Mouse (Mus musculus) heart, postnatal 0 days (tissue): ENCODE results near the gene Abcb5. TPM values are rescaled to one million over a fixed set of nuclear protein-coding genes. Genes with fewer than 3 reads are reported as not detected.

ENCODE experiments used
- ATAC-seq: fragments of 200-750 bp; cut with Nextera tagmentation; 2 replicates; pipeline ENCODE4 v1.8.0; 2017; ENCODE audit warnings: low read depth, moderate number of reproducible peaks, moderate library complexity; ENCODE audit not compliant: insufficient read depth
- DNase-seq: peaks from one replicate; pipeline ENCODE4 v3.0.0-alpha.2; 2016; ENCODE audit warnings: low spot score
- H3K27ac ChIP-seq: fragments of 300-500 bp; sonication (generic); 2 replicates; pipeline ENCODE4 v1.5.1; 2014; ENCODE audit warnings: low read depth, mild to moderate bottlenecking
- H3K27me3 ChIP-seq: fragments of 300-500 bp; sonication (generic); 2 replicates; pipeline ENCODE4 v1.6.1; 2014; ENCODE audit warnings: low read length, mixed read lengths; ENCODE audit not compliant: control insufficient read depth, insufficient read depth
- H3K36me3 ChIP-seq: fragments of 300-500 bp; sonication (generic); replicated peaks from 2 replicates; pipeline ENCODE4 v1.6.1; 2014; ENCODE audit warnings: low read length, mixed read lengths; ENCODE audit not compliant: control insufficient read depth, insufficient read depth
- H3K4me1 ChIP-seq: fragments of 300-500 bp; sonication (generic); 2 replicates; pipeline ENCODE4 v1.6.1; 2014; ENCODE audit warnings: antibody characterized with exemption; ENCODE audit not compliant: control insufficient read depth, insufficient read depth
- H3K4me2 ChIP-seq: fragments of 300-500 bp; sonication (generic); 2 replicates; pipeline ENCODE4 v1.6.1; 2014; ENCODE audit warnings: low read depth, mild to moderate bottlenecking, low read length, moderate library complexity
- H3K4me3 ChIP-seq: fragments of 300-500 bp; sonication (generic); 2 replicates; pipeline ENCODE4 v1.5.1; 2014; ENCODE audit warnings: low read depth, low read length
- H3K9ac ChIP-seq: fragments of 300-500 bp; sonication (generic); replicated peaks from 2 replicates; pipeline ENCODE4 v1.6.1; 2014; ENCODE audit warnings: low read depth, low read length, mixed read lengths
- H3K9me3 ChIP-seq: fragments of 300-500 bp; sonication (generic); replicated peaks from 2 replicates; pipeline ENCODE4 v1.6.1; 2016; ENCODE audit warnings: low read length; ENCODE audit not compliant: control insufficient read depth
- CTCF ChIP-seq: IDR thresholded peaks from 2 replicates; pipeline ENCODE4 v1.5.1; 2016; ENCODE audit warnings: antibody characterized with exemption, control low read depth, low read depth
- EP300 ChIP-seq: IDR thresholded peaks from 2 replicates; pipeline ENCODE4 v1.6.1; 2016; ENCODE audit warnings: antibody characterized with exemption, low read depth
- WGBS: fragments of 180-500 bp; shearing (Covaris S2); extraction: QIAGEN DNeasy Blood & Tissue Kit; methylation state at CpG from one replicate; pipeline ENCODE4 v1.1.7; 2014; 5-methylcytosine and 5-hydroxymethylcytosine counted together
- polyA plus RNA-seq: library from polyadenylated mRNA; unstranded; fragments of >200 nt; fragmentation: Nextera tagmentation; extraction: Ambion mirVana; gene quantifications from 2 replicates; pipeline ENCODE4 v1.2.1, GENCODE M21; 2015
- total RNA-seq: library from RNA; depleted of rRNA; stranded (reverse); fragments of >200 nt; gene quantifications from 2 replicates; pipeline ENCODE4 v1.2.3, GENCODE M21; 2014; ENCODE audit warnings: low replicate concordance; rRNA removed

Gene Abcb5
- total RNA-seq: not detected in 2 replicates
- not detected in 2 replicates for polyA plus RNA-seq

GRCm38 (mm10) chr12:118966321-118966720, at the start of gene Abcb5:
TSS of gene Abcb5 (minus strand) at chr12:118966421.
- Histone ChIP-seq H3K9ac (no peak within 1 kb of the TSS), H3K4me3 (no peak within 1 kb of the TSS), H3K27me3 (no peaks in the 10 kb centered on the region), H3K27ac (no peak within 1 kb of the TSS), H3K36me3 (no peaks in the 10 kb centered on the region), H3K4me1 (no peaks in the 10 kb centered on the region), H3K4me2 (no peak within 1 kb of the TSS), H3K9me3 (no peaks in the 10 kb centered on the region)
- no peak for ATAC-seq
- TF ChIP-seq CTCF: no peak
- no peak for TF ChIP-seq EP300
- WGBS: 50% methylated on average over 4 of the region's 4 CpGs
- DNase-seq: no peak

GRCm38 (mm10) chr12:118999230-118999629, 33.0 kb upstream of the Abcb5 start:
- DNase-seq: no peak
- Histone ChIP-seq H3K4me3 (no peak overlapping the region), H3K27ac (no peak overlapping the region), H3K9ac (no peak overlapping the region), H3K36me3 (no peaks in the 10 kb centered on the region), H3K27me3 (no peaks in the 10 kb centered on the region), H3K9me3 (no peaks in the 10 kb centered on the region), H3K4me2 (no peak overlapping the region), H3K4me1 (no peaks in the 10 kb centered on the region)
- no peak for ATAC-seq
- TF ChIP-seq EP300 (no peak), CTCF (no peak)
- WGBS: 56% methylated on average over 2 of the region's 2 CpGs

GRCm38 (mm10) chr12:118994328-118995166, 28.3 kb upstream of the Abcb5 start:
- Histone ChIP-seq H3K4me1 (no peaks in the 10 kb centered on the region), H3K4me3 (no peak overlapping the region), H3K27me3 (no peaks in the 10 kb centered on the region), H3K36me3 (no peaks in the 10 kb centered on the region), H3K27ac (no peak overlapping the region), H3K4me2 (no peak overlapping the region), H3K9me3 (no peaks in the 10 kb centered on the region), H3K9ac (no peak overlapping the region)
- TF ChIP-seq EP300 (no peak), CTCF (peak; percentile 65)
- WGBS: 65% methylated on average over 1 of the region's 1 CpGs
- ATAC-seq (no peak), DNase-seq (peak; percentile 21)

- Histone ChIP-seq H3K9me3 (no peaks in the 10 kb centered on the region), H3K4me1 (no peaks in the 10 kb centered on the region), H3K4me3 (no peak overlapping the region), H3K27ac (no peak overlapping the region), H3K4me2 (no peak overlapping the region), H3K27me3 (no peaks in the 10 kb centered on the region), H3K36me3 (no peaks in the 10 kb centered on the region), H3K9ac (no peak overlapping the region)
- TF ChIP-seq CTCF (no peak), EP300 (no peak)
- no peak for ATAC-seq
- 72% methylated on average over 1 of the region's 1 CpGs for WGBS
- DNase-seq: no peak
These were observed 18.6 kb upstream of the Abcb5 start for GRCm38 (mm10) chr12:118984852-118985251.

GRCm38 (mm10) chr12:118930386-118931318, 35.6 kb downstream of the Abcb5 start:
- Histone ChIP-seq H3K27me3 (no peaks in the 10 kb centered on the region), H3K4me1 (no peaks in the 10 kb centered on the region), H3K4me3 (no peak overlapping the region), H3K27ac (no peak overlapping the region), H3K4me2 (peak overlapping the region; percentile 11; the same call in 1 of the 2 replicates), H3K36me3 (no peaks in the 10 kb centered on the region), H3K9ac (no peak overlapping the region), H3K9me3 (no peaks in the 10 kb centered on the region)
- TF ChIP-seq CTCF (peak; percentile 72), EP300 (no peak)
- DNase-seq (peak; percentile 74), ATAC-seq (no peak)
- WGBS: 24% methylated on average over 13 of the region's 13 CpGs
